15 mouse cellular contexts compared by ENCODE assay signal in the genomic region with DNA sequence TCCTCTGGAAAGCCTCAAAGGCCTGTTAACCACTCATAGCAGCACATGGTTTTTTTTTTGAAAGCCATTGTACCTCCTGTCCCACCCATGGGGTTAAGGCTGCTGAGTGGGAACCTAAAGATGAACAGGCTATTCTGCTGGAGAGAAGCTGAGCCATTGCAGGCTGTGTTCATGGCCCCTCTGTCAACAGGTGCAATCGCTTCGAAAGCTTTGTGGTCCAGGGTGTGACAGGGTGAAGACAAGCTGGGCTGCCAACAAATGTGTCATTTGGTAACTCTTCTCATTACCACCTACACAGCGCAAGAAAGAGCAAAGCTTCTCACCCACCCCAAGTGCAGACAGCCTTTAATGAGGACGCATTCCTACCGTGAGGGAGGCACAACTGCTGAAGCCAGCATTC.
DNase-seq lines count a peak whose midpoint lies in the region; ATAC-seq lines count a peak whose summit lies in the region.
"Had no signal": no experiment of that assay in that cellular context is flagged by ENCODE, and none has a peak within 500 bp of the region (broad histone marks: within the 10 kb centered on the region; RNA-seq: fewer than 3 reads in every experiment).

No protein-coding gene starts in this region.

- DNase-seq in heart, adult 11 months = peak; percentile 88
- DNase-seq in heart, postnatal 4 days = no peak
- DNase-seq in thymus, postnatal 14 days = peak; percentile 12
- DNase-seq in thymus, postnatal 36 days = no peak
- no peak for DNase-seq in adrenal gland, postnatal 14 days
- DNase-seq in liver = no peak
- DNase-seq: adrenal gland, adult 8-10 months; cerebellum, adult 18-20 months; cerebellum, adult 9-11 months; cerebellum, postnatal 36 days; gastrocnemius, adult 2 months; gastrocnemius, postnatal 36 days; heart, adult 18-20 months had no signal

- ATAC-seq in megakaryocyte, adult 5-6 weeks (ENCODE audit: poor library complexity, severe bottlenecking) = 0 out of 2 replicates have a peak, but pooled peaks have one; percentile 24
- ATAC-seq: intestine, embryonic 16.5 days had no signal

Comparison
In these comparisons a context has a peak if more than half of its experiments do, and no peak if none do; other contexts are left out.
1. DNase-seq: peak in heart, adult 11 months (single experiment) and thymus, postnatal 14 days (single experiment); none in heart, postnatal 4 days (single experiment), thymus, postnatal 36 days (0 of 2), adrenal gland, postnatal 14 days (single experiment) and liver (single experiment).